Mouse (Mus musculus) hindbrain, embryonic 10.5 days (tissue): ENCODE results near the gene Dnttip1. TPM values are rescaled to one million over a fixed set of nuclear protein-coding genes. Genes with fewer than 3 reads are reported as not detected.

Experiments used
- DNase-seq: peaks from one replicate; pipeline ENCODE4 v3.0.0-alpha.2; 2017; ENCODE audit warnings: low spot score
- H3K27ac ChIP-seq: fragments of 300-500 bp; sonication (generic); 2 replicates; pipeline ENCODE4 v1.5.1; 2016; ENCODE audit warnings: mild to moderate bottlenecking, moderate library complexity
- H3K27me3 ChIP-seq: fragments of 300-500 bp; sonication (generic); 2 replicates; pipeline ENCODE4 v1.6.1; 2016; ENCODE audit warnings: mild to moderate bottlenecking; ENCODE audit not compliant: poor library complexity, insufficient read depth, severe bottlenecking
- H3K36me3 ChIP-seq: fragments of 300-500 bp; sonication (generic); 2 replicates; pipeline ENCODE4 v1.6.1; 2016; ENCODE audit warnings: mild to moderate bottlenecking, moderate library complexity
- H3K4me1 ChIP-seq: fragments of 300-500 bp; sonication (generic); replicated peaks from 2 replicates; pipeline ENCODE4 v1.6.1; 2016; ENCODE audit warnings: mild to moderate bottlenecking
- H3K4me3 ChIP-seq: fragments of 300-500 bp; sonication (generic); 2 replicates; pipeline ENCODE4 v1.5.1; 2016; ENCODE audit warnings: mild to moderate bottlenecking, moderate library complexity
- H3K9me3 ChIP-seq: fragments of 300-500 bp; sonication (generic); 2 replicates; pipeline ENCODE4 v1.6.1; 2016; ENCODE audit warnings: mild to moderate bottlenecking, moderate library complexity
- WGBS: fragments of 180-500 bp; shearing (Covaris S2); methylation state at CpG from one replicate; pipeline ENCODE4 v1.1.7; 2016; 5-methylcytosine and 5-hydroxymethylcytosine counted together
- polyA plus RNA-seq: library from polyadenylated mRNA; unstranded; fragments of >200 nt; fragmentation: Nextera tagmentation; extraction: Ambion mirVana; gene quantifications from 2 replicates; pipeline ENCODE4 v1.2.1, GENCODE M21; 2016

Dnttip1 gene
- polyA plus RNA-seq, 1 experiment from 2014 or later = 87.4 TPM

DNA sequence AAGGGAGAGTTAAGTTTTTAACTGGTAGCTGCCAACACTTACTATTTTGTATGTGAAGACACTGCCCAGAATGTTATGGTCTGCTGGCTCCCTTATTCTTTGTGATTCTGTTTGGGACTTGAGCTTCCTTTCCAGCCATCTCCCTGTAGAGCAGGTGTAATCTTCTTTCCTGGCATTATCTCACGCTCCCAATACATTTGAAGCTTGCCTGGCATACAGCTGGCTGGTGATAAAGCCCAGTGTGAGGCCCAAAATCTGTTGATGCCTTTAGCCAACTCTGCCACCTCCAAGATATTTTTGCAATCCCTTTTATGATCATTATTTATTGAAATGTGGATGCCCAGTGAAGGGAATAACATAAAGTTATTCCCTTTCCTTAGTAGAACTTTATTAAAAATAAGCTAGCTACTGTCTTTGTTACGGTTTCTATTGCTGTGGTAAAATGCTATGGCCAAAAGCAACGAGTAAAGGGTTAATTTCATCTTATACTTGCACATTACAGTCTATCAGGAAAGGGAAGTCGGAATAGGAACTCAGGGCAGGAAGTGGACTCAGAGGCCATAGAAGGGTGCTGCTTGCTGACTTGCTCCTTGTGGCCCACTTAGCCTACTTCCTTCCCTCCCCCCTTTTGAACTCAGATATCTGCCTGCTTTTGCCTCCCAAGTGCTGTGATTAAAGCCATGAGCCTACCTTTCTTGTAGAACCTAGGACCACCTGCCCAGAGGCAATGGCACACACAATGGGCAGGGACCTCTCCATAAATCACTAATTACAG, 14.5 kb downstream of the Dnttip1 start:
- DNase-seq = no peak
- H3K4me3 ChIP-seq = no peak overlapping the region
- H3K4me1 ChIP-seq = no peaks in the 10 kb centered on the region
- no peaks in the 10 kb centered on the region for H3K27me3 ChIP-seq
- WGBS = 92% methylated on average over 4 of the region's 4 CpGs
- no peak overlapping the region for H3K27ac ChIP-seq
- peaks cover 93% of the 10 kb centered on the region for H3K36me3 ChIP-seq
- no peaks in the 10 kb centered on the region for H3K9me3 ChIP-seq

GRCm38 (mm10) chr2:164761502-164761901, 15.7 kb downstream of the Dnttip1 start:
- no peaks in the 10 kb centered on the region for H3K27me3 ChIP-seq
- H3K27ac ChIP-seq = no peak overlapping the region
- WGBS = 90% methylated on average over 2 of the region's 2 CpGs
- no peaks in the 10 kb centered on the region for H3K9me3 ChIP-seq
- H3K36me3 ChIP-seq = peaks cover 93% of the 10 kb centered on the region
- no peaks in the 10 kb centered on the region for H3K4me1 ChIP-seq
- DNase-seq = no peak
- no peak overlapping the region for H3K4me3 ChIP-seq

DNA sequence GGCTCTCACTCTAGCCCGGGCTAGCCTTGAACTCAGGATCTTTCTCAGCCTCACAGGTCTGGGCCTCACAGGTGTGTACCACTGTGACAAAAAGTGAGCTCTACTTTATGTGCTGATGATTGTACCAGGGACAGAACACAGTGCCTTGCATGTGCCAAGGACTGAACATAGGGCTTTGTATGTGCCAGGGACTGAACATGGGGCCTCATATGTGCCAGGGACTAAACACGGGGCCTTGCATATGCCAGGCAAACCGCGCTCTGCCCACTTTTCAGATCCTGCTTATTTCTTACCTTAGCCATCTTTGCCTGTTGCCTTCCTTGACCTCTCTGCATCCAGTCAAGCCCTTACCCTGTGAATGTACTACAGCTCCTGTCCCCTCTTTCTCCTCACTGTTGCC, 16.2 kb downstream of the Dnttip1 start:
- WGBS = 95% methylated on average over 4 of the region's 4 CpGs
- no peak overlapping the region for H3K4me3 ChIP-seq
- H3K9me3 ChIP-seq = no peaks in the 10 kb centered on the region
- H3K27me3 ChIP-seq = no peaks in the 10 kb centered on the region
- no peaks in the 10 kb centered on the region for H3K4me1 ChIP-seq
- H3K27ac ChIP-seq = no peak overlapping the region
- peaks cover 93% of the 10 kb centered on the region for H3K36me3 ChIP-seq
- DNase-seq = no peak

GRCm38 (mm10) chr2:164762593-164762992, 16.8 kb downstream of the Dnttip1 start:
- no peak for DNase-seq
- H3K4me1 ChIP-seq = peaks cover 1% of the 10 kb centered on the region; the same call in 1 of the 2 replicates
- H3K27ac ChIP-seq = no peak overlapping the region
- no peaks in the 10 kb centered on the region for H3K9me3 ChIP-seq
- no peak overlapping the region for H3K4me3 ChIP-seq
- no peaks in the 10 kb centered on the region for H3K27me3 ChIP-seq
- 91% methylated on average over 7 of the region's 7 CpGs for WGBS
- H3K36me3 ChIP-seq = peaks cover 93% of the 10 kb centered on the region

- H3K36me3 ChIP-seq = peaks cover 72% of the 10 kb centered on the region
- no peak overlapping the region for H3K27ac ChIP-seq
These were observed 20.1 kb downstream of the Dnttip1 start for GRCm38 (mm10) chr2:164765841-164766240.

DNA sequence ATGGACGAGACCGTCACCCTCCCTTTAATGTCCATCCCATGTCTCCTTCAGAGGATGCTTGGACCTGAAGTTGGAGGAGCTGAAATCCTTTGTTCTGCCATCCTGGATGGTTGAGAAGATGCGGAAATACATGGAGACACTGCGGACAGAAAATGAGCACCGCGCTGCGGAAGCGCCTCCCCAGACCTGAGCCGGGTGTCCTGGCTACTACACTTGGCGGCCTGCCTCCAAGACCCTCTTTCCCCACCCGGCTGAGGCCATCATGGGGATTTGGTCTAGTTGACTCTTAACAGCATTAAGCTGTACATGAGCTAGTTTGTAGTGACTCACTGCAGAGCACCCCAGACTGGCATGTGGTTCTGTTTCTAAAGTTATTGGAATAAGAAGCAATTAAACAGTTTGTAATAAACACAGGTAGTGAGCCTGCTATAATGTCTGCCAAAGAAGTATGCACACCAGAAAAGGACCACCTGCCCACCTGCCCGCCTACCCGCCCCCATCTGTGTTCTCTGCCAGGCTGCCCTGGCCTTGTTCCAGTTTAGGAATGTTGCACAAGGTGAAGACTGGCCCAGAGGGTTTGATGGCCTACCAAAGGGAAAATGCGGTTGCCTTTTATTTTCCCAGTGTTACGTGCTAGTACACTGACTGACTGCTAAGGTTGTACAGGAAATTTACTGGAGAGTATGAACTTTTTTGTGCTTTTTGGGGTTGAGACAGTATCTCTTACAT, 22.2 kb downstream of the Dnttip1 start:
- Histone ChIP-seq H3K4me1 (peaks cover 35% of the 10 kb centered on the region), H3K27ac (no peak overlapping the region), H3K4me3 (no peak overlapping the region), H3K27me3 (no peaks in the 10 kb centered on the region), H3K9me3 (no peaks in the 10 kb centered on the region), H3K36me3 (peaks cover 72% of the 10 kb centered on the region)
- WGBS = 95% methylated on average over 15 of the region's 15 CpGs
- no peak for DNase-seq

More at GRCm38 (mm10) chr2:164765841-164766240, 20.1 kb downstream of the Dnttip1 start:
- DNase-seq = no peak
- Histone ChIP-seq H3K27me3 (no peaks in the 10 kb centered on the region), H3K9me3 (no peaks in the 10 kb centered on the region), H3K4me3 (no peak overlapping the region), H3K4me1 (peaks cover 18% of the 10 kb centered on the region)
- 81% methylated on average over 3 of the region's 3 CpGs for WGBS

GRCm38 (mm10) chr2:164769258-164770037, 23.7 kb downstream of the Dnttip1 start, which contains the start of gene Ube2c:
TSS of gene Ube2c (plus strand) at chr2:164769898.
- peaks cover 71% of the 10 kb centered on the region for H3K36me3 ChIP-seq
- WGBS = 2% methylated on average over 53 of the region's 53 CpGs
- peak; percentile 99 for DNase-seq

DNA sequence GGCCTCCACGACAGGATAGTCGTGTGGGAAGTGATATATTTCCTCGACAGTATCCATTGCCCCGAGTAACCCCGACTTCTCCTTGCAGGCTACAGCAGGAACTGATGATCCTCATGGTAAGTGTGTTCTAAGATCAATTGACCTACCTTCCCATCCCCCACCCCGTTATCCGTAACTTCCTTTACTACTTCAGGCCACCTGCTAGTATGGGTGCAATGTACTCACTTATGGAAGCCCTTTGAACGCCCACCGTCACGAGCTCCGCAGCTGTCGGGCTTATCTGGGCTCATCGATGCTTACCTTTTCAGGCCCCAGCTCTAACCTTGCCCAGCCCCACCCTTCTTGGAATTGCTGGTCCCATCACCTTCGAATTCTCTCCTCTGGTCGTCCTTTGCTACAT, 24.5 kb downstream of the Dnttip1 start:
- H3K4me1 ChIP-seq = peaks cover 38% of the 10 kb centered on the region
- 8% methylated on average over 15 of the region's 15 CpGs for WGBS
- peak overlapping the region; percentile 93 for H3K4me3 ChIP-seq
- H3K9me3 ChIP-seq = no peaks in the 10 kb centered on the region
- H3K27me3 ChIP-seq = no peaks in the 10 kb centered on the region
- DNase-seq = peak; percentile 12
- peaks cover 64% of the 10 kb centered on the region for H3K36me3 ChIP-seq
- peak overlapping the region; percentile 96 for H3K27ac ChIP-seq

More at GRCm38 (mm10) chr2:164769258-164770037, 23.7 kb downstream of the Dnttip1 start, which contains the start of gene Ube2c:
- no peaks in the 10 kb centered on the region for H3K27me3 ChIP-seq
- H3K4me3 ChIP-seq = peak within 1 kb of the TSS; percentile 93
- peaks cover 38% of the 10 kb centered on the region for H3K4me1 ChIP-seq
- H3K9me3 ChIP-seq = no peaks in the 10 kb centered on the region
- H3K27ac ChIP-seq = peak within 1 kb of the TSS; percentile 96

- WGBS = 86% methylated on average over 8 of the region's 8 CpGs
- no peak for DNase-seq
- Histone ChIP-seq H3K36me3 (peaks cover 56% of the 10 kb centered on the region), H3K4me1 (peaks cover 38% of the 10 kb centered on the region), H3K9me3 (no peaks in the 10 kb centered on the region), H3K27me3 (no peaks in the 10 kb centered on the region), H3K27ac (peak overlapping the region; percentile 96), H3K4me3 (peak overlapping the region; percentile 93)
These were observed 25.3 kb downstream of the Dnttip1 start for GRCm38 (mm10) chr2:164771123-164771522.

DNA sequence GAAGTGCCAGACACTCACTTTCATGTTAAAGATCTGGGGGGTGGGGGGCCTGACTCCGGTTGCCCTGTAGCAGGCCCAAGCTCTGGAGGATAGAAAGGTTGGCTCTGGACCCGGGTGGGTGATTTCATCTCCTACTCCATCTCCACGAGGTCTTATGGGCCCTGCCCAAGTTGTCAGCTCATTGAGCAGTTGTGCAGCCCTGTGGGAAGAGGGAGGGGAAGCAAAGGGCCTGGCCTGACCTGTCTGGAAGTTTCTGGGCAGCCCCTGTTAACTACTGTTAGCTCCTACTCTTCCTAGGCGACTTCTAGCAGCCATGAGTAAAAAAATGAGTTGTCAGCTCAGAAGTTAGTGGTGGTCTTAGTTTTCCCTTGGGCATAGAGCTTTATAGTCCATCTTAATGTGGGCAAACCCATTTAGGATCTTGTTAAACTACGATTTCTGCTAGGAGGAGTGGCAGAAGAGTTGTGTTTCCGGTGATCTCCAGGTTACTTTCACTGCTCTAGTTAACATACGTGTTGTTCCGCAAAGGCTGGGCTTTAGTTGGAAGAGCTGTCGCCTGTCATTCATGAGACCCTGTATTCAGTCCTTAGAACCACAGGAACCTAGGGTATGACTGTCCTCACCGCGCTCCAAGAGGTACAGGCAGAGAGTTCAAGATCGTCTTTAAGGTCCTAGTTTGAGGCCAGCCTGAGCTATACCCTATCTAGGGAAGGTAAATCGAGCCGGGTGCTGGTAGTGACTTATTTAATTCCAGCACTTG, 27.6 kb downstream of the Dnttip1 start:
- DNase-seq = no peak
- Histone ChIP-seq H3K27ac (no peak overlapping the region), H3K36me3 (peaks cover 33% of the 10 kb centered on the region), H3K27me3 (peaks cover 11% of the 10 kb centered on the region), H3K9me3 (no peaks in the 10 kb centered on the region), H3K4me1 (peaks cover 30% of the 10 kb centered on the region), H3K4me3 (no peak overlapping the region)
- WGBS = 80% methylated on average over 14 of the region's 14 CpGs

DNA sequence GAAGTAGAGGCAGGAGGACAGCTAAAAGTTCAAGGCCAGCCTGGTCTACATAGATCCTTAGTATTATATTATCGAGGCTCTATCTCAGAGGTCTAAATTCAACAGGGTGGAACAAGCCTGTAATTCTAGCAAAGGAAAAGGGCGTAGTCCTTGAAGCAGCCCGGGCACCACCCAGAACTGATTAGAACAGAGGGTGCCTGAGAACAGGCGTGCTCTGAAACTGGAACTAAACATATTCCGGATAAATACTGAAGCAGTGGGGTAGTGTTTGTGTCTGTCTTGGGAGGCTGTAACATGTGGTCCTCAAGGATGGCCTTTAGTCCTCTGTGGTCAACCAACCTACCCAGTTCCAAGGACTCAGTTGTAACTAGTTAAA, 28.2 kb downstream of the Dnttip1 start:
- Histone ChIP-seq H3K4me3 (no peak overlapping the region), H3K9me3 (no peaks in the 10 kb centered on the region), H3K4me1 (peaks cover 30% of the 10 kb centered on the region), H3K36me3 (peaks cover 33% of the 10 kb centered on the region), H3K27ac (no peak overlapping the region), H3K27me3 (peaks cover 11% of the 10 kb centered on the region)
- DNase-seq = no peak
- 84% methylated on average over 5 of the region's 5 CpGs for WGBS

DNA sequence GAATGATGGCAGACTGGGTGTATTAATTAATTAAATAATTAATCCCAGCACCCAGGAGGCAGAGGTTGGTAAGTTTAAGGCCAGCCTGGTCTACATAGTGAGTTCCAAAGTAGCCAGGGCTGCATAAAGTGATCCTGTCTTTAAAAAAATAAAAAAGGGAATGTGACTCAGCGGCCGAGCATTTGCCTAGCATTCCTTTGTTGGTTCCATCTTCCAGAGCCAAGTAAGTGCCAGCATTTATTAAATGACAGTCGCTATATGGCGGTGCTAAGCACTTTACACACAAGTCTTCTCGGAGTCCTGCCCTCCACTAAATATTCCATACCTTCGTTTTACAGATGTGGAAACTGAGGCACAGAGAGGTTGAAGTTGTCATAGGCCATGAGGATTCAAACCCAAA, 30.3 kb downstream of the Dnttip1 start:
- H3K9me3 ChIP-seq = no peaks in the 10 kb centered on the region
- no peak overlapping the region for H3K27ac ChIP-seq
- H3K4me1 ChIP-seq = peaks cover 18% of the 10 kb centered on the region
- no peak overlapping the region for H3K4me3 ChIP-seq
- 88% methylated on average over 6 of the region's 6 CpGs for WGBS
- DNase-seq = no peak
- H3K36me3 ChIP-seq = peaks cover 27% of the 10 kb centered on the region
- H3K27me3 ChIP-seq = peaks cover 11% of the 10 kb centered on the region
